Mouse (Mus musculus) urinary bladder, adult 18-20 months (tissue): ENCODE results near the gene Gm17416.
A peak's percentile ranks its signal among the peaks of the same experiment; 100 is the strongest.

ENCODE experiments used
- DNase-seq, 2 experiments: peaks; one replicate each; pipeline ENCODE4 v3.0.0; 2022; ENCODE audit warnings: low spot score in 2 of 2, mixed read lengths in 2 of 2

The Gm17416 gene

DNA sequence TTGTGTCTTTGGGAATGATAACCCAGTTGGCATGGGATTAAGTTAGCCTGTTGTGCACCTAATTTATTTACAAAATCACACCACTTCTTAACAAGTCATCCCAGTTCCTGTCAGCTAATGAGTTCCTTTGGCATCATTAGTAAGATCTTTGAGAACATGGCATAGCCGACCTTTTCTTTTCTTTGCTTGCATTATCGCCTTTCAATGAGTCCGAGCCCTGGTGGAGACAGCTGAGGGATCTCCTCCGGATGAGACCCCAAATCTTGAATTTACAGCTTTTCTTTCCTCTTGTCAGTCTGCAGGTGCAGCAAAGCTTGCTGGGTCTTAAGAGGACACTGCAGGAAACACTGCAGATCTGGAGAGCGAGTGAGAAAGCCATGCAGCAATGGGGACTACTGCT, at the start of gene Gm17416:
TSS of gene Gm17416 (plus strand) at position 301 of the 400 bp plus-strand sequence.
- DNase-seq = no peak

DNA sequence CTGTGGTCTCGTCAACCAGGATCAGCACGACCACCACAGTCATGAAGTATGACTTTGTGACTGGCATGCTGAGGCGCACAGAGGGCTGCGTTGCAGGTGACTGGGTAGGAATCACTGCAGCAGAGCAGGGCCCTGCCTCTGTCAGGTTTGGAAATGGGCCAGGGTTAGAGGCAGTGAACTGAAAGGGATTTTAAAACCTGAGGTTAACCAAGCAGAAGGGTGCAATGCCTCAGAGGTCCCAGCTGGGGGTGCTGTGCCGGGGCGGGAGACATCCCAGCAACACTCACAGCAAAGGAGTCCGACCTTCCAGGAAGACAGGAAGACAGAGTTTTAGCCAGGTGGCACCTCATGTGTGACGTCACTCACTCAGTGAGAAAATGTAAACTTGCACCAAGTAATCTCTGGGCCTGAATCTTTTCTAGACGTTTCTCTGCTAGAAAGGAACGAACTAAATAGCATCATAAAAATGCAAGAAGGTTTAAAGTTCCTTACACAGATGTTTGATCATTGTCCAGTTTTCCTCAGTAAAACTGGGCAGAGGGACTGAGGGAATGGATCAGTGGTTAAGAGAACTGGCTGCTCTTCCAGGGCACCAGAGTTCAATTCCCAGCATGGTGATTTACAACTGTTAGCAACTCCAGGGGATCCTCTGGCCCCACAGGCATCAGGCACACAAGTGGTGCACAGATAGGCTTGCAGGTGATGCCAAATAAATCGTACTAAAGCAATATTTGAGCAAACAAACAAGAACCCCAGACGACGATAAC, 29.0 kb upstream of the Gm17416 start, which contains the start of gene Defb29:
TSS of gene Defb29 (minus strand) at position 155 of the 767 bp plus-strand sequence.
- no peak for DNase-seq

GRCm38 (mm10) chr2:152541979-152542378, 27.2 kb upstream of the Gm17416 start:
- no peak for DNase-seq

DNA sequence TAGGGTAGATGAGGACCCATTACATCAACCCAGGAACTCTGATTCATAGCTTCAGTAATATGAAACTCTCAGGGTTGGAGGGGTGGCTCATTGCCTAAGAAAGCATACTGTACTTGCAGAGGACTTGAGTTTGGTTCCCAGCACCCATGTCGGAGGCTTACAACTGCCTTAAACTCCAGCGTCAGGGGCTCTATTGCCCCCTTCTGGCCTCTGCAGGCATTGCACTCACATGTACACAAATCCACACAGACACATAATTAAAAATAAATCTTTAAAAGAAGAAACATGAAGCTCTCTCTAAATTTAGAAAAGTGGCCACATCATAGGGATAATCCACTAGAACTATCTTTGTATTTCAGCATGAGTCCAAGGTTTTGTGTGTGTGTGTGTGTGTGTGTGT, 26.2 kb upstream of the Gm17416 start:
- no peak for DNase-seq

DNA sequence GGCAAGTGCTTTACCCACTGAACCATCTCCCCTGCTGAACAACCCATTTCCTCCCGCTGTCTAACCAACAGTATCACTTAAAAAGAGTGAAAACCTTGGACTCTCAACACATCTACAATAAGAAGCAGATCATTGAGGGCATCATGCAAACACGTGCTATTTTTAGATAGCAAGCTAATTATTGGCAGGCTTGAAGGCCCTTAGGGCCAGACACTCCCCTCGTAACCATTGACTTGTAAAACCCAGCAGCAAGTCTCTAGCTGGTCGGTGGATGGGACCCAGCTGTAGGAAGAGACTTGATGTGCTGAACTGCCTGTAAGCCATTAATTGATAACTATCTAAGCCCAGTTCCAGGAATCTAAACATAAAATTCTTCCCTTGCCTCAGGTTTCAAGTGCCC, 25.7 kb upstream of the Gm17416 start:
- no peak for DNase-seq

DNA sequence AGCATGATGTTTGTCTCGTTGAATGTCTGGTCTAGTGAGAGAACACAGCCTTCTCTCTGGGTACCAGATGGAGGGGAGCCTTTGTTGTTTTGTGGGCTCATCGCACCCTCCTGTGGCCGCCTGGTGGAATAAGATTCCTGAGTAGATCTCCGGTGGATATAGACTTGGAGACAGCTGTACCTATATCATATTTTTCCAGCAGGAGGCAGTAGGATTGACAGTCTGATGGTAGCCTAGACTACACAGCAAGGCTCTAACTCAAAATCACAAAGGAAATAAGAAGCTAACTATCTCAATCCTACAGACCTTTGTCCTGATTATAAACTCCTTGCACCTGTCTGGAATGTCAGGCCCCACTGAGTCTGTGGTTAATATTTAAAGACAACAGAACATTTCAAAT, 24.4 kb upstream of the Gm17416 start:
- no peak for DNase-seq

DNA sequence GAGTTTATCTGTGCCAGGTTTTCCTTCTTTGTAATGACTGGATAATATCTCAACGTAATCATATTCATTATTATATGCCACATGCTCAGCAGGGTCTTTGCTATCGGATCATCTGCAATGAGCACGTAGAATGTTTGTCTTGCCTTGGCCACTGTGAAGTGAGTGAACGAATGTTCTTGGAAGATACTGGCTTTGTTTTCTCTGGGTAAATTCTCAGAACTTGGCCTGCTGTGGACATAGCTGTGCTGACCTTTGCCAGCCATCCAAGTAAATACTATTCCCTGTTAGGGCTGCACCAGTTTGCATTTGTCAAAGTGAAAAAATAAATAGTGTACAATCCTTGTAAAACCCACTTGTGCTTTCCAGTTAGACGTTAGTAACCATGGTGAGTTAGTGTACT, 21.0 kb upstream of the Gm17416 start:
- DNase-seq = no peak

DNA sequence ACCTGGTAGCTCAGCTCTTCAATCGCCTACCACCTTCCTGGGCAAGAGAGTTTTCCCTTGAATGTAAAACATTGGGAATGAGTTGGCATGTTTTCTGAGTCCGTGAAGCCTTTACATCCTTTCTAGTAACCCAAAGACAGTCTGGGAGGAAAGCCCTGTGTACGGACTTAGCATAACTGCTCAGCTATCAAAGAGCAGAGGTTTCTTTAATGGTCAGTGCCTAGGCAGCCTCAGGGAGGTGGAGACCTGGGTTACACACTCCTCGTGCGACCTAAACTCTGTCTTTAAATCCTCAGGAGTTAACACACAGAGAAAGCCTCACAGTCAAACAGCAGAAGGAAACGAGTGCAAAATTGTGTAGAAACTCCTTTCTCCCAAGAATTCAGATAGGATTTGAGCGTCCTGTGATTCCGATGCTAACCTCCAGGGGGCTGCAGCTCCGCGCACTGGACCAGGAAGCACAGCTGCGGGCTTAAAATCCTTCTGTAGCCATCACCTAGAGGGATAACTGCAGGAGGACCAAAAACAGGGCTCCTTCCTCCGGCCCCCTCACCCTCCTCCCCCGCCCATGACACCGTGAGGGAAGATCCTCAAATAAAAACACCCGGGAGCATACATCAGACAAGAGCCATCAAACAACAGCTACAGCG, 15.2 kb upstream of the Gm17416 start:
- DNase-seq = peak; percentile 22 to 37

DNA sequence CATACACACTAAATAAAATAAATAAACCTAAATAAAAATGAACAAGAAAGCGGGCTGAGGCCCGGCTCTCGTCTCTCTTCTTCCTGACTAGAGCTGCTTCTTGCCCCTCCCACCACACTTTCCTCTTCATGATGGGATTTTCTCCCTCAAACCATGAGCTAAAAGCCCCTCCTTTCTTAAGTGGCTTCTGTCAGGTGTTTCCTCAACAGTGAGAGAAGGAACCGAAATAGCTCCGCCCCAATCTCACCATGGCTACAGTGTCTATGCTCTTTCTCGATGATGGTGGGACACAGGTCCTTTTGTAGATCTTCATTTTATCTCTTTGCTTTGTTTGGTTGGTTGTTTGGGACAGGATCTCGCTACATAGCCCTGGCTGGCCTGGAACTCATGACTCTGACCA, 12.5 kb upstream of the Gm17416 start:
- no peak for DNase-seq

- no peak for DNase-seq
These were observed 743 bp downstream of the Gm17416 start for GRCm38 (mm10) chr2:152569881-152570280.

GRCm38 (mm10) chr2:152570313-152570712, 1.2 kb downstream of the Gm17416 start:
- DNase-seq = no peak

DNA sequence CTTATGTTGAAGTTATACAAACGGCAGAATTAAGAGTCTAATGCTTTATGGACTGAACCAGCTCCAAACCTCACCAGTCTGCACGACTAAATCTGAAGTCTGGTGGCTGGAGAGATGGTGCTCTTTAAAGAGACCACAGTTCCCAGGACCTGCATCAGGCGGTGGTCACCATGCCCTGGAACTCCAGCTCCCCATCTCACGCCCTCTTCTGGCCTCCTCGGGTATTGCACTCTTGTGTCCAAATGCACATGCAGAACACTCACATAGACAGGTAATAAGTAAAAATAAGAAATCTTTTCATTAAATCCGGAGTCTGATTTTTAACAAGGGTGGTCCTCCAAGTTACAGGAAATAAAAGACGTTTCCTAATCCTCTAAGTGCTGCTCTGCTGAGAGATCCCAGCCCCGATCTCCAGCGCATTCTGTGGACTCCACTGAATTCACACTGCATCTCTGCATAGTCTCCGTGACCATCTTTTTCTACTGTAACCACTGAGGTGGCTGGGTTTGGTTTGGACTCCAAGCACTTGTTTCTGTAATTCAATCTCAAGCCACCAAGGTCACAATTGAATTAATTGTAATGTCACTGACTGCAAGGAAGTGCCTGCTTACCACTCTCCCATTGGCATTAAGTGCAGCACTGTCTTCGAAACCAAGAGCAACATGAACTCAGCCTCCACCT, 3.1 kb downstream of the Gm17416 start, which contains the start of gene Defb21:
TSS of gene Defb21 (plus strand) at position 631 of the 681 bp plus-strand sequence.
- DNase-seq = no peak

- DNase-seq = no peak
These were observed 4.3 kb downstream of the Gm17416 start for GRCm38 (mm10) chr2:152573484-152573883.

DNA sequence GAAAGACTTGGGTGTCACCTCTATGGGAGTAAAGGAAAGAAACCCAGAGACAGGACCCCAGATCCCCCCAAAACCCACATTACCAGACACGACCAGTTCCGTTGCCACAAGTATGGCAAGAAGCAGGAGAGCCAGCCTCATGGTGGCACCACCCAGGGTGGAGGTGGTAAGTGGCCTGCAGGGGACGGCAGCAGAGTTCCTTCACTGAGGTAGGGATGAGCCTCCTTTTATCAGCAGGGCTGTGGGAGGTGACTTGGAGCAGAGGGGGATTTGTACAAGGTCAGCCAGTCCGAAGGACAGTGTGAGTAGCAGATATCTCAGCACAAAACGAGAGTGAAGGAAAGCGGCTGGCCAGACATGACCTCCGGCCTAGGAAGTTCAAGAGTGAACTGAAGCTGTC, 11.0 kb downstream of the Gm17416 start, which contains the start of gene Defb19:
TSS of gene Defb19 (minus strand) at position 206 of the 400 bp plus-strand sequence.
- no peak for DNase-seq

DNA sequence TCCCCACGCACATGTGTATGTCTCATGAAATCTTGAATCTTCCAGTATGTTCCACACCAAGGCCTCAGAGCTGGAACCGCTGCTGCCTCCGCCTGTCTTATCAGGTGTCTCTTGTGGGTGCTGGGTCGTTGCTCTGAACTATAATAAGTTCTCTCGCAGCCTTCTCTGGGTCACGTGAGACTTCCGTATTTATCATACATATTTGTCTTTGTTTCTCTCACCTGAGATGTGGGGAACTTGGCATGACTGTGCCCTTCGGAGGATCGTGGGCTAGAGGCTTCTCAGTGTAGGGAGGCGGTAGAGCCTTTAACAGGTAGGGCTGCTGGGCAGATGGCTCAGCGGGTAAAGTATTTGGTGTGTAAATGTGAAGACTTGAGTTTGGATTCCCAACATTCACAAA, 11.5 kb downstream of the Gm17416 start:
- no peak for DNase-seq

DNA sequence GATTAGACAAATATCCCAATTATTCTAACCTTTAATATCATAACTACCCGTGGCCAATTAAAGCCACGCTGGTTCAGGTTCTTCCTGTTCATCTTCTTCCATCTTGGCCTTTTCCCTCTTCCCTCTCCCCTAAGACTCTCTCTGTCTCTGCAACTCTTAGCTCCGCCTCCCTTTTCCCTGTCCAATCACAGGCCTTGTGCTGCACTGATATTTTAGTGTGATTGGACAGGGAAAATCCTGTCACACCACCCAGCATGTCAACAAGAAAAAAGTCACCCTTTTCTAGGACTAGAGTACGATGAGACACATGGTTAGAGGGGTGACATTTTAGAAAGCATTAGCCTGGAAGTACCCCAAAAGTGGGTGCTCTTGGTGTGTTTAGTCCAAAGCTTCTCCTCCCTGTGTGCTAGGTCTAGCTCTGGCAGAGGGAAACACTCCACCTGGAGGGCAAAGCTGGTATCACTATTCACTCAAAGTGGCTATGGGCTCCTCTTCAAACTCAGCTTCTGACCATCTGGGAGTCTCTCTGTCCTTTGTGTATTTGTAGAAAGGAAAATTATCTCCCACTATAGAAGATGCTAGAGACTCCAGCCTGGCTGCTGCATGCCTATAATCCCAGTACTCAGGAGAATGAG, 17.9 kb downstream of the Gm17416 start:
- DNase-seq = no peak

DNA sequence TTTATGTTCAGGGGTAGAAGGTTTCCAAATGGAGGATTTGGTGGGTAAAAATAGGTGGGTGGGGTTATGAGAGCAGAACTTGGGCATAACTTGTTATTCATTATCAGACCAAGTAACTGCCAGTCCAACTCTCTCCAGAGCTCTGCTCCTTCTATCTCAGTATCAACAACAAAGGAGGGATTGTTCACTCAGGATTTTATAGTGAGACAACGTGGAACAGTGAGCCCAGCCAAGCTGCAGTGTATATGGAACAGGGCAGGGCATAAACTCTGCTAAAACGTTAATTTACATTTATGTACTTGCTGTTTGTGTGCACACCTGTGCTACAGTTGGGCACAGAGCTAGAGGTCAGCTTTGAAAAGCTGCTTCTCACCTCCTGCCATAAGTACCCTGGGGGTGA, 19.3 kb downstream of the Gm17416 start:
- no peak for DNase-seq

GRCm38 (mm10) chr2:152589021-152589420, 19.9 kb downstream of the Gm17416 start:
- no peak for DNase-seq

- DNase-seq = no peak
These were observed 30.2 kb downstream of the Gm17416 start, which contains the start of gene Defb45 for GRCm38 (mm10) chr2:152599299-152599698. TSS of gene Defb45 (minus strand) at chr2:152599399.

GRCm38 (mm10) chr2:152600076-152600475, 30.9 kb downstream of the Gm17416 start:
- DNase-seq = no peak

DNA sequence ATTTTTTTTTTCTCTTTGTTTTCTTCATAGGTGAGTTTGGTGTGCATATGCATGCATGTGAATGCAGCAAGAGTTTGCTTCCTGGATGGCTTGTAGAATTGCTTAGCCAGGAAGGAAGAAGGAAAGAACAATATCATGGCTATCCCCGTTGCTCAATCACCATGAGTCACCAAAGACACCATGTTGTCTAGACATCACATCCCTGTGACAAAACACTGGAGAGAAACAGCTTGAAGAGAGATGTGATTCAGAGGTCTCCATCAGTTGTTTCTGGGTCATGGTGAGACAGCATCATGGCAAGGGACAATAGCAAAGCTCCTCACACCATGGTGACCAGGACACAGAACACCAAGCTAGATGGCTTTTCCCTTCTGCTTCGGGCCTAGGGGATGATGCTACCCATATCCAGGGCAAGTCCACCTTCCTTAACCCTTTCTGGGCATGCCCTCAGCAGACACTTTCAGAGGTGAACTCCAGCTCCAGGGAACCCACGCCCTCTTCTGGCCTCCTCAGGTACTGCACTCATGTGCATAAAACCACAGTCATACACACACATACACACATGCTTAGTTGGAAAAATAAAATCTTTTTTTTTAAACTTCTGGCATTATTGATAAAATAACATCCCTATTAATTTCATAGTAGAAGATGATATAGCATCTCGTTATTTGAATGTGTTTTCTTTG, 32.3 kb downstream of the Gm17416 start:
- DNase-seq = no peak
